12 mouse cellular contexts compared by ENCODE assay signal in genomic region chr3:108964361-108965044, GRCm38 (mm10). TPM values are rescaled to one million over a fixed set of nuclear protein-coding genes. Genes with fewer than 3 reads are reported as not detected.
DNase-seq lines count a peak whose midpoint lies in the region; ATAC-seq and TF ChIP-seq lines count a peak whose summit lies in the region.
"Had no signal": no experiment of that assay in that cellular context is flagged by ENCODE, and none has a peak within 500 bp of the region (broad histone marks: within the 10 kb centered on the region; RNA-seq: fewer than 3 reads in every experiment).

No protein-coding gene starts in this region.

- no peaks in the 10 kb centered on the region for H3K9me3 ChIP-seq in forebrain, postnatal 0 days (ENCODE audit: low read length)
- H3K9me3 ChIP-seq in forebrain, embryonic 12.5 days: no peaks in the 10 kb centered on the region
- H3K9me3 ChIP-seq in lung, embryonic 14.5 days (ENCODE audit: low read depth, low read length): no peaks in the 10 kb centered on the region
- H3K9me3 ChIP-seq: hindbrain, embryonic 13.5 days; liver, embryonic 13.5 days had no signal

- 77% methylated on average over 7 of the region's 7 CpGs for WGBS in forebrain, postnatal 0 days
- WGBS in forebrain, embryonic 12.5 days: 77% methylated on average over 7 of the region's 7 CpGs
- WGBS in lung, embryonic 14.5 days: 68% methylated on average over 7 of the region's 7 CpGs

- H3K27ac ChIP-seq in forebrain, postnatal 0 days (ENCODE audit: low read depth, low read length): no peak overlapping the region
- no peak overlapping the region for H3K27ac ChIP-seq in forebrain, embryonic 12.5 days
- no peak overlapping the region for H3K27ac ChIP-seq in lung, embryonic 14.5 days (ENCODE audit: low read depth)
- H3K27ac ChIP-seq: hindbrain, embryonic 13.5 days; liver, embryonic 13.5 days had no signal

- H3K36me3 ChIP-seq in forebrain, postnatal 0 days (ENCODE audit: insufficient read depth): no peaks in the 10 kb centered on the region
- no peaks in the 10 kb centered on the region for H3K36me3 ChIP-seq in forebrain, embryonic 12.5 days (replicated peaks)
- no peaks in the 10 kb centered on the region for H3K36me3 ChIP-seq in lung, embryonic 14.5 days (ENCODE audit: insufficient read depth)
- H3K36me3 ChIP-seq: hindbrain, embryonic 13.5 days; liver, embryonic 13.5 days had no signal

- no peak for TF ChIP-seq POLR2A in brain, embryonic 14.5 days (IDR thresholded peaks at IDR 0.05; ENCODE audit: borderline replicate concordance, extremely low read depth, insufficient read depth, insufficient read length, poor library complexity, severe bottlenecking)

- H3K4me2 ChIP-seq in forebrain, postnatal 0 days (ENCODE audit: low read depth): no peak overlapping the region
- no peak overlapping the region for H3K4me2 ChIP-seq in forebrain, embryonic 12.5 days
- H3K4me2 ChIP-seq in lung, embryonic 14.5 days: no peak overlapping the region
- H3K4me2 ChIP-seq: hindbrain, embryonic 13.5 days; liver, embryonic 13.5 days had no signal

- H3K27me3 ChIP-seq in forebrain, postnatal 0 days (ENCODE audit: insufficient read depth, low read length): no peaks in the 10 kb centered on the region
- H3K27me3 ChIP-seq in forebrain, embryonic 12.5 days: no peaks in the 10 kb centered on the region
- no peaks in the 10 kb centered on the region for H3K27me3 ChIP-seq in lung, embryonic 14.5 days (ENCODE audit: insufficient read depth, low read length)
- H3K27me3 ChIP-seq: hindbrain, embryonic 13.5 days; liver, embryonic 13.5 days had no signal

- no peak for ATAC-seq in forebrain, postnatal 0 days
- no peak for ATAC-seq in forebrain, embryonic 12.5 days (ENCODE audit: low FRiP score)
- ATAC-seq in lung, embryonic 14.5 days (ENCODE audit: insufficient read depth): no peak

- H3K9ac ChIP-seq in forebrain, postnatal 0 days: no peak overlapping the region
- no peak overlapping the region for H3K9ac ChIP-seq in forebrain, embryonic 12.5 days
- no peak overlapping the region for H3K9ac ChIP-seq in lung, embryonic 14.5 days
- H3K9ac ChIP-seq: hindbrain, embryonic 13.5 days; liver, embryonic 13.5 days had no signal

- peaks cover 9% of the 10 kb centered on the region; the same call in 1 of the 2 replicates for H3K4me1 ChIP-seq in forebrain, postnatal 0 days (ENCODE audit: insufficient read depth)
- H3K4me1 ChIP-seq in forebrain, embryonic 12.5 days: peaks cover 19% of the 10 kb centered on the region
- no peaks in the 10 kb centered on the region; the same call in 1 of the 2 replicates for H3K4me1 ChIP-seq in lung, embryonic 14.5 days (ENCODE audit: insufficient read depth)

- peak; percentile 32; the same call in 1 of the 2 replicates for TF ChIP-seq CTCF in forebrain, postnatal 0 days (IDR thresholded peaks at IDR 0.05; ENCODE audit: low read depth)
- TF ChIP-seq CTCF in lung, embryonic 14.5 days (IDR thresholded peaks at IDR 0.05; ENCODE audit: low read depth): peak; percentile 38; the same call in 1 of the 2 replicates
- peak; percentile 18; the same call in 1 of the 2 replicates for TF ChIP-seq CTCF in brain, embryonic 14.5 days (IDR thresholded peaks at IDR 0.05; ENCODE audit: borderline replicate concordance, extremely low read depth, insufficient read depth, insufficient read length)

- DNase-seq in forebrain, postnatal 0 days: no peak
- peak; percentile 28 for DNase-seq in lung, embryonic 14.5 days
- DNase-seq in lung, adult 18-20 months: no peak
- DNase-seq in brain, embryonic 14.5 days (ENCODE audit: low read depth): no peak
- DNase-seq in thymus, postnatal 14 days: peak; percentile 57
- DNase-seq in adrenal gland, adult (ENCODE audit: inconsistent age in 2 of 2, low spot score in 1 of 2): no peak
- no peak for DNase-seq in urinary bladder, postnatal 4 days (ENCODE audit: low spot score in 2 of 2)
- DNase-seq: liver, embryonic 13.5 days had no signal

- no peak overlapping the region for H3K4me3 ChIP-seq in forebrain, postnatal 0 days (ENCODE audit: low read depth, low read length)
- no peak overlapping the region for H3K4me3 ChIP-seq in forebrain, embryonic 12.5 days (replicated peaks)
- no peak overlapping the region for H3K4me3 ChIP-seq in lung, embryonic 14.5 days (ENCODE audit: low read depth, low read length)
- H3K4me3 ChIP-seq: erythroblast, embryonic 14.5 days; hindbrain, embryonic 13.5 days; liver, embryonic 13.5 days had no signal

RNA-seq across cellular contexts. Expression of gene Gm9857, which starts 24.3 kb away (rescaled TPM):
- not detected in 2 replicates for total RNA-seq in forebrain, postnatal 0 days (2014; rRNA removed)
- polyA plus RNA-seq in forebrain, postnatal 0 days (2015; fragmentation: Nextera tagmentation; extraction: Ambion mirVana): 0.52 TPM in 1 of 2 replicates, not detected in the other
- not detected in 2 replicates for polyA plus RNA-seq in forebrain, embryonic 12.5 days (2016; fragmentation: Nextera tagmentation; extraction: Ambion mirVana)
- polyA plus RNA-seq in lung, embryonic 14.5 days (2014; fragmentation: Nextera tagmentation; extraction: Ambion mirVana): not detected in 2 replicates
- 1.3 TPM in 2 replicates for polyA plus RNA-seq in brain, embryonic 14.5 days (2012; rRNA removed)
- total RNA-seq: layer of hippocampus, adult 18-20 months had no signal
- polyA plus RNA-seq: erythroblast, embryonic 14.5 days; hindbrain, embryonic 13.5 days; liver, embryonic 13.5 days had no signal

RNA-seq across cellular contexts. Expression of gene Henmt1, which starts 24.8 kb away (rescaled TPM):
- 0.24 and 9.9 TPM in 2 replicates for total RNA-seq in forebrain, postnatal 0 days (2014; rRNA removed)
- 2.2 and 2.4 TPM in 2 replicates for polyA plus RNA-seq in forebrain, postnatal 0 days (2015; fragmentation: Nextera tagmentation; extraction: Ambion mirVana)
- 0.56 and 1.3 TPM in 2 replicates for polyA plus RNA-seq in forebrain, embryonic 12.5 days (2016; fragmentation: Nextera tagmentation; extraction: Ambion mirVana)
- polyA plus RNA-seq in lung, embryonic 14.5 days (2014; fragmentation: Nextera tagmentation; extraction: Ambion mirVana): 0.28 and 0.63 TPM in 2 replicates
- 1.2 and 1.5 TPM in 2 replicates for polyA plus RNA-seq in brain, embryonic 14.5 days (2012; rRNA removed)
- polyA plus RNA-seq: erythroblast, embryonic 14.5 days had no signal

RNA-seq across cellular contexts. Expression of gene Prpf38b, which starts 53.0 kb away (rescaled TPM):
- 24.9 and 33.4 TPM in 2 replicates for total RNA-seq in forebrain, postnatal 0 days (2014; rRNA removed)
- 17.5 and 34.3 TPM in 2 replicates for polyA plus RNA-seq in forebrain, postnatal 0 days (2015; fragmentation: Nextera tagmentation; extraction: Ambion mirVana)
- polyA plus RNA-seq in forebrain, embryonic 12.5 days (2016; fragmentation: Nextera tagmentation; extraction: Ambion mirVana): 85.1 and 87.0 TPM in 2 replicates
- 65.8 and 72.0 TPM in 2 replicates for polyA plus RNA-seq in lung, embryonic 14.5 days (2014; fragmentation: Nextera tagmentation; extraction: Ambion mirVana)
- 68.0 and 78.4 TPM in 2 replicates for polyA plus RNA-seq in brain, embryonic 14.5 days (2012; rRNA removed)

Comparison
In these comparisons a context has a peak if more than half of its experiments do, and no peak if none do; other contexts are left out.
1. DNase-seq: peak in lung, embryonic 14.5 days (single experiment) and thymus, postnatal 14 days (single experiment); none in forebrain, postnatal 0 days (single experiment), lung, adult 18-20 months (0 of 2), brain, embryonic 14.5 days (single experiment), adrenal gland, adult (0 of 2) and urinary bladder, postnatal 4 days (0 of 2).
2. Peak in every context shown above with its lines, with median percentiles within 50 percentile points of each other: CTCF ChIP-seq.